Mouse (Mus musculus) CD4-positive, CD25-positive, alpha-beta regulatory T cell, adult 2 months (primary cell): ENCODE results near the gene Gm10234.

Experiments
- DNase-seq: peaks from one replicate; pipeline ENCODE4 v3.0.0-alpha.2; 2012; ENCODE audit warnings: low read depth, low spot score

Gm10234 gene

DNA sequence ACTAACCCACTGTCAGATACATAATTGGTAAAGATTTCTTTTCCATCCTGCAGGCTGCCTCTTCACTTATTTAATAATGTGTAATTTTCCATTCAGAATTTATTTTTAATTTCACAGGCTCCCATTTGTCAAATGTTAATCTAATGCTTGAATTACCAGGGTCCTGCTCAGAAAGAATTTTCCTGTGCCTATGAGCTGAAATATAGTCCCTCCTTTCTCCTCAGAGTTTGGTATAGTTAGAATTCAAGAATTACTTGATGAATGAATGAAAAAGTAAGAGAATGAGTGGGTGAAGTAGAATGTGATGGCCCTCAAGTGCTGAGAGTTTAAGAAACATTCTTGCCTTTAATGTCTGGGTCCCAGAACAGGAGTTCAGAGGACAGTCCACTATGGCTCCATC is at the start of gene Gm10234:
Gene Gm10234 (plus strand): TSS at position 301 of the 400 bp plus-strand sequence.
- DNase-seq = no peak

DNA sequence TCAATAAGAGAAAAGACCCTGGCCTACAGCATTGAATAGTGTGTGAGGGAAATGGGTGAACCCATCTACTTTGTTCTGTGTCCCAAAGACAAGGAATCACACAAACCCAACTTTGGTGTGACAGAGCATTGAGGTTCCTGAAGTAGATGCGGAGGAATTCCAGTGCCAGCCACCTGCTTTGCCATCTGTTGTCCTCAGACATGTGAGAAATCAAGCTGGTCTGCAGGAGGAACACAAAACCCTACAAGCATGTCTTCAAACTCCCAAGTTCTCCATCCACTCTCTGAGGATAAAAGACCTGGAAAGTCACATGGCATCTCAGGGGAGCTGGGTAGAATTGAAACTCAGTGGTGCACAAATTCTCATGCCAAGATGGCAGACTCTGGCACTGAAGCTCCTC is 44.3 kb upstream of the Gm10234 start:
- no peak for DNase-seq

DNA sequence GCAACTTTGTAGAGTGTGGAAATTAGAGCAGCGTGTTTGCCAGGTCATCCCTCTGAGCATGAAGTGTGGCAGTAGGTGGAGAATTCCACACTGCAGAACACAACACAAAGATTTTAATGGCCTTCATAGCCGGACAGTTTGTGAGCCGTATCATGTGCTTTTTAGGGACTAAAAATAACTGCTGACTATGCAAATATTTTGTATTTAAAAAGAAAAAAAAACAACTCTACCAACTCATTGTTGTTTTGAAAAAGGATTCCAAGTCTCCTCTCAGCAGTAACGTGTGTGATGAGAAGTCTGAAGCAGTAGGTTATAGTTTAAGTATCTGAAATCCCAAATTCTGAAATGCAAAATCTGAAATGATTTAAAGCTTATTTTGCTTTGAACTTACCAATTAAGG is 25.9 kb upstream of the Gm10234 start:
- DNase-seq = no peak

DNA sequence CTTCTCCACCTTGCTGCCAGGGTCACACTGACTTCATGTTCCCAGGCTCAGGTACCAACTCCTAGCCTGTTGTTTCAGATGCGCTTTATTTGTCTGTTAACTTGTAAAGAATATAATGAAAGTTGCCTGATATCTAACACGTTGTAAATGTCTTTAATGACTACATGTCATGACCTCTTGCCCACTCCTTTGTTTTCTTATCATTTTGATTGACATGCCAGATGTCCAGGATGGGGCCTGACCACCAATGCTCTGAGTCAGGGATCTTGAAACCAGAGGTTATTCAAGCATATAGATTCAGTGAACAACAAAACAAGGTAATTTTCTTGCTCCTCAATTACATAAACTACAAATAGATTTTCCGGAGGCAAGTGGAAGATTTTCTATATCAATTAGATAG is 23.5 kb upstream of the Gm10234 start:
- DNase-seq = no peak

DNA sequence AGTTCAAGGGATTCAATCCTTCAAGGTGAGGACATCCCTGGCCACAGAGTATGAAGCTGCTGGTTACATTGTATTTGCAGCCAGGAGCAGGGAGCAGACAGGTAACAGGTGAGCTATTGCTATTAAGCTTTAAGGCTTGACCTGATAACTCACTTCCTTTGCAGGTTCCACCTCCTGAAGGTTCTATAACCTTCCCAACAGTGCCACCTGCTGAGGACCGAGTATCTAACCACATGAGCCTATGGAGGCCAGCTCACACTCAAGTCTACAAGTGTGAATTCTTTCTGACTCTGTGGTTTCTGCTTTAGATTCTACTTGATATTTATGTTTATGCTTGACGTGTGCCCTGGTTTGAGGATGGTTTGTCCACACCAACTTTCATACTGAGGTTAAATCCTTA is 21.3 kb upstream of the Gm10234 start:
- DNase-seq = no peak

DNA sequence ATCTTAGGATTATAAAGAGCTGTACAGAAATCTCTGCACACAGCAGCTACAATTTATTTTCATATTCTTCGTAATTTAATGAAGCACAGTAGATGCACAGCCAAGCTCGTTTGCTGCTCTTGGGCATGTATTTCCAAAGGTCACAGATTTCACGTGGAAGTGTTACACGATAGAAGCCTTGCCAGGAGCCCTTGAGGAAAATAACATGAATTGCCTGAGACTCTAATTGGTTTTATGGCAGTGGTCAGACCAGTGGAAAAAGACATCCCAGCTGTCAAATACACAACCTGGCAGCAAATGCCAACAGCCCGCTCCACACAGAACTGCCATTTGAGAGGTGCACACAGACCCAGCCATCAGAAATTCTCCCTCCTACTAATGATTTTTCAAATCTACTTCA is 9.3 kb downstream of the Gm10234 start:
- DNase-seq = no peak

DNA sequence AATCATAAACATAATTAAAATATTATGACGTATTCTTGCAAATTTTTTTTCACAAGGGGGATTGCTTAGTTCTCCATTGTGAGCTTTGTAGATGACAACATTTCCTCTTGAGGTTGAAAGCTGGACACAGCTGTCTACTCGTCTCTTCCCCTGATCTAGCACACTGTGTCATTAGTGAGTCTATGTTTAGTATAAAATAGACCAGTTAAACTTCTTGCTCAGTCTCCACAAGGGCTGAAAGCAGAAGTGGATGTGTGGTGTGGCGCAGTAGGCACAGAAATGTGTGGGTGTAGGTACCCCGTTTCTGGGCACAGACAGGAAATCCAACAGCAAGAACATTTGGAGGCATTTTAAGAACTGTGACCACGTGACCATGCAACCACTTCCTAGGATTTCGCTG is 12.9 kb downstream of the Gm10234 start:
- DNase-seq = no peak

DNA sequence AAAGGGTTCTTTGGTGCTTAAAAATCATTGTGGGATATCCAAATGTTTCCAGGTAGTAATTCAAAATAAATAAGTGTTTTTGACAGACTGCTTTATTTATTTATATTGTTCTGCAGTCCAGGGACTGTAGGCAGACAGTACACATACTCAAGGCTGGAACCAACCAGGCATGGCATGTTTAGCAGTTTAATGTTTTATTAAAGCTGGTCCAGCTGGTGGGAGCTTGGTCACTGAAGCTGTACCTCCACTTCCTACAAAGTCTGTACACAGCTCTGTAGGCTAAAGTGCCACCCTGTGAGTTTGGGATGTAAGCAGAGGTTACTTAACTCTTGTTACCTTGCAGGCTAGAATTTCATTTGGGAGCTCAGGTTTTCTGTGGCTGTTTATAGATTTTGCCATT is 27.5 kb downstream of the Gm10234 start:
- no peak for DNase-seq

DNA sequence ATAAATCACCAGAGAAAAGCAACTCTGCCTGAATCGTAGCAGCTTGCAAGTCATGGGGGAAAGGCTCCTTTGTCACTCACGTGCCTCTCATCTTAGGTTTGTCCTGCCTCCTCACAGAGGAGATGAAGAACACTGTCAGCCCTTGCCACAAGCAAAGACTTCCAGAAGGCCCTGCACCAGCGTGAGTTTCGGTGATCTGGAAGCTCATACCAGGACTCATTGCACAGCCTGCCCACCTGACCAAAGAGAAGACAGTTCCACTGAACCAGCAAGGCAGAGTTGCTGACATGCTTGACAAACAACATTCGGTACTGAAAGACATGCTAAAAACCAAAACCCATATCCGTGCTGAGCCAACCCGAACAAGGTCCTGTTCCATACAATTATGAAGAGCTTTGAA is 31.1 kb downstream of the Gm10234 start:
- no peak for DNase-seq

DNA sequence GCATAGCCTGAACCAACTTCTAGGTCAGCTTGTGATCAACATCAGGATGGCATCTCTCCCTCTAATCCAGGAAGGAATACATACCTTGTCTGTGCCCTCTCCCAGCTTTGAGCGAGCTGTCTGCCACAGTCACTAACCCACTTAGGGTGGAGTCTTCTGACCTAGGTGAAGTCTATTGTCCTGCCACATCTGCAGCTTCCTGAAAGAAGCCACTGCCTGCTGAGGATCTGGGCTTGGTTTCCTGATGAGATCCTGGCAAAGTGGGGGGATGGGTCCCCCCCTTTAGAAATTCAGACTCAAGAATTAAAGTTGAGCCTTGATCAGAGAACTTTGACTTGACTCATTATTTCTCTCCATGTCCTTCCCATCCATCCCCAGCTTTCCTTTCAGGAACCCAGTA is 32.0 kb downstream of the Gm10234 start:
- DNase-seq = no peak

DNA sequence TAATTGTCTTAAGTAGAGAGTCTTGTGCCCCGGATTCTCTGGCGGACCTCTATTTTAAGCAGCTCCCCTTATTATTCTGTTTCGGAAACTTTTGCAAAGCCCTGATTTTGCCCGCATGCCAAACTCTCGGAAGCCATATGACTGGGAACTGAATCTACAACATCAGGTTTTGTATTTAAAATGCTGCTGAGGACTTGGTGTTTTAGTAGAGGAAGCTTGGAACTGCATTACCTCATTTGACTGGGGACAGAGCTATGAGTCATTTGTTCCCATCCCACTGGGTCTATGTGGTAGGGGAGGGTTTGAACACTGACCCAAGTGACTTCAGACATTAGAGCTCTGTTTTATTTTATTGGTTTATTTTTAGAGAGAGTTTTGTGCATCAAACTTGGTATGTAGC is 38.2 kb downstream of the Gm10234 start:
- DNase-seq = no peak

DNA sequence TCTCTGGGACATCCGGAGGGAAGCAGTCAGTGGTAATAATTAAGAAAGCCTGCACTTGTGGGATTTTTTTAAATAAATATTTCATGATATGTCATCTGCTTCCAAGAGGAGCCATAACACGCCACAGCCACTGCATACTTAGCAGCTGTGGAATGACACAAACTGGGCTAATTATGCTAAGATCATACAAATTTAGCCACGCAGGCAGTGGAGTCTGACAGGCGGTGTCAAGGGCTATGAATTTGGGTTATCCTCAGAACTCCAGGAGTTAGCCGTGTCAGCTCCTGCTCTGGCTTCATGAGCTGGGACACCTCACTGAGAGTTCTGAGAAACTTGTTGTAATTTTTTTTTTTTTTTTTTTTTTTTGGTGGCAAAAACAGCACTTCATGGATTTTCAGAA is 40.8 kb downstream of the Gm10234 start:
- no peak for DNase-seq

DNA sequence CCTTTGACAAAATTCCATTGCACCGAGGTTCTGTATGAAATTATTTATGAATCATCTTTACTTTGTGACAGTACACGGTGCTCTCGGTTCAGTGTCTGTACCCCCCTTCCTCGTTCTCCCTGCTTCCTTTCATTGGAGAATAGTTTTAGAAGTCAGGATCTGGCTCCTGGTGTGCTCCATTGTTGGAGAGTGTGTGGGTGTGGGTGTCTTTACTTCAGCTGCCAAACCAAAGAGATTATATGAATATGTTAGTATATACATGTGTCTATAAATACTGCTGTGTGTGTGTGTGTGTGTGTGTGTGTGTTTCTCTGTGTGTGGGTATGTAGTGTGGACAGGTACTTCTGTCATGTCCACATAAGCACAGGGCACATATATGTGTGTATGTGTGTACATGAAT is 49.9 kb downstream of the Gm10234 start:
- DNase-seq = no peak
